In genomic region chr15:97738923-97739322, GRCm38 (mm10) we compare ENCODE assay signal across 25 mouse cellular contexts. TPM values are rescaled to one million over a fixed set of nuclear protein-coding genes. Genes with fewer than 3 reads are reported as not detected.
A peak's percentile ranks its signal among the peaks of the same experiment; 100 is the strongest.
DNase-seq lines count a peak whose midpoint lies in the region; ATAC-seq and TF ChIP-seq lines count a peak whose summit lies in the region.
"Had no signal": no experiment of that assay in that cellular context is flagged by ENCODE, and none has a peak within 500 bp of the region (broad histone marks: within the 10 kb centered on the region; RNA-seq: fewer than 3 reads in every experiment).

No protein-coding gene starts in this region.

- no peak overlapping the region for H3K4me3 ChIP-seq in liver, embryonic 13.5 days (replicated peaks)
- no peak overlapping the region for H3K4me3 ChIP-seq in liver, postnatal 0 days (ENCODE audit: low read depth, low read length)
- no peak overlapping the region for H3K4me3 ChIP-seq in hindbrain, embryonic 12.5 days
- no peak overlapping the region for H3K4me3 ChIP-seq in heart, embryonic 12.5 days
- H3K4me3 ChIP-seq: embryonic facial prominence, embryonic 15.5 days; erythroblast, embryonic 14.5 days; forebrain, embryonic 13.5 days; gastrocnemius, adult 2 months; hindbrain, embryonic 13.5 days; intestine, embryonic 15.5 days had no signal

- H3K4me1 ChIP-seq in liver, embryonic 13.5 days (replicated peaks): peaks cover 18% of the 10 kb centered on the region
- peaks cover 9% of the 10 kb centered on the region; the same call in 1 of the 2 replicates for H3K4me1 ChIP-seq in liver, postnatal 0 days (ENCODE audit: insufficient read depth)
- H3K4me1 ChIP-seq in hindbrain, embryonic 12.5 days: no peaks in the 10 kb centered on the region
- H3K4me1 ChIP-seq in heart, embryonic 12.5 days (replicated peaks): peaks cover 34% of the 10 kb centered on the region
- H3K4me1 ChIP-seq: embryonic facial prominence, embryonic 15.5 days had no signal

- 62% methylated on average over 7 of the region's 7 CpGs for WGBS in liver, embryonic 13.5 days (ENCODE audit: insufficient replicate concordance)
- WGBS in liver, postnatal 0 days (ENCODE audit: insufficient replicate concordance): 61% methylated on average over 7 of the region's 7 CpGs
- WGBS in hindbrain, embryonic 12.5 days: 94% methylated on average over 7 of the region's 7 CpGs
- 78% methylated on average over 7 of the region's 7 CpGs for WGBS in heart, embryonic 12.5 days

- no peaks in the 10 kb centered on the region for H3K27me3 ChIP-seq in liver, embryonic 13.5 days
- no peaks in the 10 kb centered on the region for H3K27me3 ChIP-seq in liver, postnatal 0 days (ENCODE audit: insufficient read depth, low read length)
- H3K27me3 ChIP-seq in hindbrain, embryonic 12.5 days: no peaks in the 10 kb centered on the region
- H3K27me3 ChIP-seq in heart, embryonic 12.5 days (replicated peaks): no peaks in the 10 kb centered on the region
- H3K27me3 ChIP-seq: embryonic facial prominence, embryonic 15.5 days; forebrain, embryonic 13.5 days; hindbrain, embryonic 13.5 days; intestine, embryonic 15.5 days had no signal

- no peak for TF ChIP-seq CTCF in liver, postnatal 0 days (IDR thresholded peaks at IDR 0.05; ENCODE audit: low read depth)

- H3K9ac ChIP-seq in liver, embryonic 13.5 days: no peak overlapping the region
- H3K9ac ChIP-seq in liver, postnatal 0 days (replicated peaks): no peak overlapping the region
- H3K9ac ChIP-seq in hindbrain, embryonic 12.5 days: no peak overlapping the region
- H3K9ac ChIP-seq in heart, embryonic 12.5 days: no peak overlapping the region
- H3K9ac ChIP-seq: embryonic facial prominence, embryonic 15.5 days; forebrain, embryonic 13.5 days; forebrain, postnatal 0 days; hindbrain, embryonic 13.5 days; intestine, embryonic 15.5 days had no signal

- H3K4me2 ChIP-seq in liver, embryonic 13.5 days: no peak overlapping the region
- H3K4me2 ChIP-seq in liver, postnatal 0 days (ENCODE audit: low read depth, low read length): no peak overlapping the region
- no peak overlapping the region for H3K4me2 ChIP-seq in hindbrain, embryonic 12.5 days (replicated peaks)
- H3K4me2 ChIP-seq in heart, embryonic 12.5 days: no peak overlapping the region
- H3K4me2 ChIP-seq: embryonic facial prominence, embryonic 15.5 days; forebrain, embryonic 13.5 days; hindbrain, embryonic 13.5 days; intestine, embryonic 15.5 days had no signal

- peak; percentile 80 for DNase-seq in fat pad, adult 2 months (ENCODE audit: extremely low read depth, low read depth, low spot score)
- peak; percentile 26 for DNase-seq in liver, embryonic 13.5 days
- no peak for DNase-seq in liver, postnatal 0 days
- DNase-seq in kidney, adult 9 months: no peak
- no peak for DNase-seq in urinary bladder, adult 2 months (ENCODE audit: low spot score)
- DNase-seq: adrenal gland, adult 2 months; adrenal gland, postnatal 36 days; cerebellum, adult 2 months; cerebellum, postnatal 10 days; embryo, embryonic 11 days; forebrain, postnatal 0 days; gastrocnemius, adult 2 months; gastrocnemius, postnatal 25 days; heart, postnatal 10 days; heart, postnatal 4 days had no signal

- peak; percentile 88 for ATAC-seq in liver, embryonic 13.5 days (ENCODE audit: low read depth)
- peak; percentile 60 for ATAC-seq in liver, postnatal 0 days
- no peak for ATAC-seq in hindbrain, embryonic 12.5 days (ENCODE audit: low FRiP score)
- no peak for ATAC-seq in heart, embryonic 12.5 days (ENCODE audit: insufficient number of reproducible peaks, low FRiP score)
- ATAC-seq: activated CD4-positive, CD25-positive, alpha-beta regulatory T cell, adult 4 months; forebrain, embryonic 13.5 days; forebrain, postnatal 0 days; intestine, embryonic 15.5 days had no signal

- no peak overlapping the region for H3K27ac ChIP-seq in liver, embryonic 13.5 days
- H3K27ac ChIP-seq in liver, postnatal 0 days (ENCODE audit: low read depth): no peak overlapping the region
- no peak overlapping the region for H3K27ac ChIP-seq in hindbrain, embryonic 12.5 days
- H3K27ac ChIP-seq in heart, embryonic 12.5 days (ENCODE audit: poor library complexity, severe bottlenecking): no peak overlapping the region
- H3K27ac ChIP-seq: embryonic facial prominence, embryonic 15.5 days; forebrain, embryonic 13.5 days; gastrocnemius, adult 2 months; hindbrain, embryonic 13.5 days; intestine, embryonic 15.5 days had no signal

- TF ChIP-seq EP300 in liver, postnatal 0 days (IDR thresholded peaks at IDR 0.05; ENCODE audit: low read depth): no peak

- H3K36me3 ChIP-seq in liver, embryonic 13.5 days: no peaks in the 10 kb centered on the region
- no peaks in the 10 kb centered on the region for H3K36me3 ChIP-seq in liver, postnatal 0 days (replicated peaks; ENCODE audit: insufficient read depth, low read length)
- H3K36me3 ChIP-seq in hindbrain, embryonic 12.5 days: no peaks in the 10 kb centered on the region
- H3K36me3 ChIP-seq in heart, embryonic 12.5 days: peaks cover 6% of the 10 kb centered on the region; the same call in 1 of the 2 replicates
- H3K36me3 ChIP-seq: embryonic facial prominence, embryonic 15.5 days; hindbrain, embryonic 13.5 days; intestine, embryonic 15.5 days had no signal

- no peaks in the 10 kb centered on the region for H3K9me3 ChIP-seq in liver, embryonic 13.5 days (replicated peaks)
- no peaks in the 10 kb centered on the region for H3K9me3 ChIP-seq in liver, postnatal 0 days (ENCODE audit: low read length)
- 0 out of 2 replicates have a peak, but pooled peaks cover 4% of the 10 kb centered on the region for H3K9me3 ChIP-seq in hindbrain, embryonic 12.5 days (replicated peaks)
- peaks cover 6% of the 10 kb centered on the region for H3K9me3 ChIP-seq in heart, embryonic 12.5 days (replicated peaks)
- H3K9me3 ChIP-seq: embryonic facial prominence, embryonic 15.5 days; forebrain, embryonic 13.5 days; G1E; hindbrain, embryonic 13.5 days; intestine, embryonic 15.5 days had no signal

RNA-seq across cellular contexts. Expression of gene Endou, which starts 7.8 kb away (rescaled TPM):
- 0.07 TPM in 1 of 2 replicates, not detected in the other for polyA plus RNA-seq in liver, embryonic 13.5 days (2015; fragmentation: Nextera tagmentation; extraction: Ambion mirVana)
- polyA plus RNA-seq in liver, postnatal 0 days (2015; fragmentation: Nextera tagmentation; extraction: Ambion mirVana): 0.66 and 0.82 TPM in 2 replicates
- polyA plus RNA-seq in urinary bladder, adult 2 months (2012; rRNA removed): 1.7 and 2.1 TPM in 2 replicates
- 0.25 TPM in 2 replicates for polyA plus RNA-seq in hindbrain, embryonic 12.5 days (2016; fragmentation: Nextera tagmentation; extraction: Ambion mirVana)
- 0.14 and 0.15 TPM in 2 replicates for polyA plus RNA-seq in heart, embryonic 12.5 days (2016; fragmentation: Nextera tagmentation; extraction: Ambion mirVana)
- polyA plus RNA-seq: embryonic facial prominence, embryonic 11.5 days; erythroblast, embryonic 14.5 days; G1E had no signal

RNA-seq across cellular contexts. Expression of gene Rapgef3, which starts 28.8 kb away (rescaled TPM):
- 1.2 and 1.8 TPM in 2 replicates for polyA plus RNA-seq in liver, embryonic 13.5 days (2015; fragmentation: Nextera tagmentation; extraction: Ambion mirVana)
- 1.5 and 1.9 TPM in 2 replicates for polyA plus RNA-seq in liver, postnatal 0 days (2015; fragmentation: Nextera tagmentation; extraction: Ambion mirVana)
- 17.8 and 19.2 TPM in 2 replicates for polyA plus RNA-seq in urinary bladder, adult 2 months (2012; rRNA removed)
- 9.1 and 10.7 TPM in 2 replicates for polyA plus RNA-seq in hindbrain, embryonic 12.5 days (2016; fragmentation: Nextera tagmentation; extraction: Ambion mirVana)
- 22.0 and 22.9 TPM in 2 replicates for polyA plus RNA-seq in heart, embryonic 12.5 days (2016; fragmentation: Nextera tagmentation; extraction: Ambion mirVana)
- polyA plus RNA-seq: activated CD4-positive, CD25-positive, alpha-beta regulatory T cell, adult 4 months; erythroblast, embryonic 14.5 days had no signal

RNA-seq across cellular contexts. Expression of gene Rpap3, which starts 33.3 kb away (rescaled TPM):
- polyA plus RNA-seq in liver, embryonic 13.5 days (2015; fragmentation: Nextera tagmentation; extraction: Ambion mirVana): 13.1 and 17.4 TPM in 2 replicates
- 6.7 and 7.8 TPM in 2 replicates for polyA plus RNA-seq in liver, postnatal 0 days (2015; fragmentation: Nextera tagmentation; extraction: Ambion mirVana)
- polyA plus RNA-seq in urinary bladder, adult 2 months (2012; rRNA removed): 23.5 and 26.0 TPM in 2 replicates
- polyA plus RNA-seq in hindbrain, embryonic 12.5 days (2016; fragmentation: Nextera tagmentation; extraction: Ambion mirVana): 36.8 and 40.9 TPM in 2 replicates
- polyA plus RNA-seq in heart, embryonic 12.5 days (2016; fragmentation: Nextera tagmentation; extraction: Ambion mirVana): 21.5 and 23.7 TPM in 2 replicates

RNA-seq across cellular contexts. Expression of gene Slc48a1, which starts 39.4 kb away (rescaled TPM):
- 89.5 and 101 TPM in 2 replicates for polyA plus RNA-seq in liver, embryonic 13.5 days (2015; fragmentation: Nextera tagmentation; extraction: Ambion mirVana)
- polyA plus RNA-seq in liver, postnatal 0 days (2015; fragmentation: Nextera tagmentation; extraction: Ambion mirVana): 59.0 and 61.1 TPM in 2 replicates
- 72.4 and 91.1 TPM in 2 replicates for polyA plus RNA-seq in urinary bladder, adult 2 months (2012; rRNA removed)
- 41.6 and 43.3 TPM in 2 replicates for polyA plus RNA-seq in hindbrain, embryonic 12.5 days (2016; fragmentation: Nextera tagmentation; extraction: Ambion mirVana)
- 52.9 and 55.0 TPM in 2 replicates for polyA plus RNA-seq in heart, embryonic 12.5 days (2016; fragmentation: Nextera tagmentation; extraction: Ambion mirVana)

Comparison
In these comparisons a context has a peak if more than half of its experiments do, and no peak if none do; other contexts are left out.
1. DNase-seq: peak in fat pad, adult 2 months (single experiment) and liver, embryonic 13.5 days (single experiment); none in liver, postnatal 0 days (single experiment), kidney, adult 9 months (single experiment) and urinary bladder, adult 2 months (single experiment).
2. ATAC-seq: peak in liver, embryonic 13.5 days (single experiment) and liver, postnatal 0 days (single experiment); none in hindbrain, embryonic 12.5 days (single experiment) and heart, embryonic 12.5 days (single experiment).